Mouse (Mus musculus) adrenal gland, postnatal 10 days (tissue): Measurements from ENCODE around the gene Atn1. TPM values are rescaled to one million over a fixed set of nuclear protein-coding genes. Genes with fewer than 3 reads are reported as not detected.

Source experiments
- DNase-seq: peaks from one replicate; pipeline ENCODE4 v3.0.0; 2021; ENCODE audit warnings: mixed read lengths
- total RNA-seq, 2 experiments: library from RNA; stranded (reverse); gene quantifications; 2 replicates each; pipeline ENCODE4 v1.2.3; 2021

Gene Atn1
- total RNA-seq, 2 experiments from 2014 or later: 64.0 to 71.5 TPM

- peak; percentile 89 for DNase-seq
These were observed 15.2 kb downstream of the Atn1 start, which contains the start of gene Grcc10 for GRCm38 (mm10) chr6:124740888-124741761. TSS of gene Grcc10 (minus strand) at chr6:124741374.

- peak; percentile 69 for DNase-seq
These were observed 16.0 kb downstream of the Atn1 start for GRCm38 (mm10) chr6:124740211-124740887.

- no peak for DNase-seq
These were observed 17.0 kb downstream of the Atn1 start for GRCm38 (mm10) chr6:124739231-124739796.

GRCm38 (mm10) chr6:124738511-124739023 is 17.8 kb downstream of the Atn1 start, which contains the start of gene Ptpn6:
TSS of gene Ptpn6 (minus strand) at chr6:124738714.
- peak; percentile 47 for DNase-seq

- DNase-seq: no peak
These were observed 19.3 kb downstream of the Atn1 start for GRCm38 (mm10) chr6:124737040-124737439.

GRCm38 (mm10) chr6:124734417-124734816 is 21.9 kb downstream of the Atn1 start:
- DNase-seq: no peak

GRCm38 (mm10) chr6:124732476-124733370 is 23.6 kb downstream of the Atn1 start:
- DNase-seq: peak; percentile 49

- no peak for DNase-seq
These were observed 25.3 kb downstream of the Atn1 start for GRCm38 (mm10) chr6:124731038-124731437.

- no peak for DNase-seq
These were observed 26.2 kb downstream of the Atn1 start for GRCm38 (mm10) chr6:124729850-124730705.

- DNase-seq: peak; percentile 59
These were observed 27.7 kb downstream of the Atn1 start for GRCm38 (mm10) chr6:124728621-124729020.

GRCm38 (mm10) chr6:124724472-124724871 is 31.9 kb downstream of the Atn1 start:
- DNase-seq: no peak

- DNase-seq: no peak
These were observed 32.8 kb downstream of the Atn1 start for GRCm38 (mm10) chr6:124723541-124723940.

GRCm38 (mm10) chr6:124722876-124723473 is 33.3 kb downstream of the Atn1 start:
- DNase-seq: no peak

- DNase-seq: no peak
These were observed 35.4 kb downstream of the Atn1 start for GRCm38 (mm10) chr6:124720904-124721303.

- no peak for DNase-seq
These were observed 36.9 kb downstream of the Atn1 start for GRCm38 (mm10) chr6:124719354-124719978.

GRCm38 (mm10) chr6:124718703-124719102 is 37.6 kb downstream of the Atn1 start:
- DNase-seq: no peak

GRCm38 (mm10) chr6:124717968-124718367 is 38.4 kb downstream of the Atn1 start:
- no peak for DNase-seq

- DNase-seq: peak; percentile 51
These were observed 39.3 kb downstream of the Atn1 start for GRCm38 (mm10) chr6:124716864-124717490.

- peak; percentile 11 for DNase-seq
These were observed 43.4 kb downstream of the Atn1 start for GRCm38 (mm10) chr6:124712918-124713317.
